Mouse (Mus musculus): Measurements from ENCODE around the gene Ntsr2. TPM values are rescaled to one million over a fixed set of nuclear protein-coding genes. Genes with fewer than 3 reads are reported as not detected.
"Not testable (repeated sequence)": the region's sequence is repeated elsewhere in the genome, so short reads cannot be mapped to it uniquely, and the experiment has no call there.

Ntsr2 gene
- polyA plus RNA-seq, 1 experiment from 2014 or later = 0.22 TPM

DNA sequence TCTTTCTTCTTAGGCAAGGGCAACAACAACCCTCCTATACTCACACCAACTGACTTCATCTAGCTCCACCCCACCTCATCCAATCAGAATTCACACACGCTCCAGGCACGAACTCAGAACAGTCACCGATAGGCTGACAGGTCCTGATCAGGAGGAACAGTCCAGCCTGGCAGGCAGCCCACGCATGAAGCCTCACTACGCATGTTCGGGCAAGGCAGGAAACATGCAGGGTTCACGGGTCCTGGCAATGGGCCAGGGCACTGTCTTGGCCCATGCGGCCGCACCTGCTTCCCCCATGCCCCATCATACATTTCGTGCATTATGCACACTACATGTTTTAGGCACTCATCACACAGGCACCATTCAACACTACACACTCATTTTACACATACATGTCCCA is 8.3 kb downstream of the Ntsr2 start:
- no peak overlapping the region for H3K4me2 ChIP-seq (ENCODE audit: low read depth, low read length)
- H3K9ac ChIP-seq (ENCODE audit: low read depth, low read length) = no peak overlapping the region
- no peak for DNase-seq (ENCODE audit: low spot score)
- WGBS = 76% methylated on average over 10 of the region's 10 CpGs
- H3K4me1 ChIP-seq (ENCODE audit: control insufficient read depth, insufficient read depth, low read length) = no peaks in the 10 kb centered on the region
- no peak for ATAC-seq (ENCODE audit: low read depth)
- H3K27ac ChIP-seq (replicated peaks; ENCODE audit: low read depth, low read length) = no peak overlapping the region
- no peaks in the 10 kb centered on the region for H3K27me3 ChIP-seq (replicated peaks; ENCODE audit: control insufficient read depth, insufficient read depth, low read length)
- H3K36me3 ChIP-seq (ENCODE audit: control insufficient read depth, insufficient read depth, low read length) = no peaks in the 10 kb centered on the region
- H3K9me3 ChIP-seq (ENCODE audit: control insufficient read depth, low read length) = no peaks in the 10 kb centered on the region
- H3K4me3 ChIP-seq (ENCODE audit: low read depth, low read length) = no peak overlapping the region

DNA sequence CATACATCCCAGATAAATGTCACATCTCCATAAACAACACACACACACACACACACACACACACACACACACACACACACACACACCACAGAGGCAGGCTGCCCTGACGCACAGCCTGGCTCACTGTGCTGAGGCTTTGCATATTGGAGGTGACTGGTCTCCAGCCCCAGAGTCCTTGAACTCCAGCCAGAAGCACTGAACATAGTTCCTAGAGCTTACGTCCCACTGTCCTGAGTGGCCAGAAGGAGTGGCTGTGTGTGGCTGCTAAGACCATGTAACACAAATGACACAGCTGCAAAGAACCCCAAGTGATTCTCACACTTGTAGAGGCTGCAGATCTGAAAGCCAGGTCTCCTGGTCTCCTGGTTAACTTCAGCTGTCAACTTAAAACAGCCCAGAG is 8.8 kb downstream of the Ntsr2 start:
- WGBS = 72% methylated on average over 2 of the region's 2 CpGs

DNA sequence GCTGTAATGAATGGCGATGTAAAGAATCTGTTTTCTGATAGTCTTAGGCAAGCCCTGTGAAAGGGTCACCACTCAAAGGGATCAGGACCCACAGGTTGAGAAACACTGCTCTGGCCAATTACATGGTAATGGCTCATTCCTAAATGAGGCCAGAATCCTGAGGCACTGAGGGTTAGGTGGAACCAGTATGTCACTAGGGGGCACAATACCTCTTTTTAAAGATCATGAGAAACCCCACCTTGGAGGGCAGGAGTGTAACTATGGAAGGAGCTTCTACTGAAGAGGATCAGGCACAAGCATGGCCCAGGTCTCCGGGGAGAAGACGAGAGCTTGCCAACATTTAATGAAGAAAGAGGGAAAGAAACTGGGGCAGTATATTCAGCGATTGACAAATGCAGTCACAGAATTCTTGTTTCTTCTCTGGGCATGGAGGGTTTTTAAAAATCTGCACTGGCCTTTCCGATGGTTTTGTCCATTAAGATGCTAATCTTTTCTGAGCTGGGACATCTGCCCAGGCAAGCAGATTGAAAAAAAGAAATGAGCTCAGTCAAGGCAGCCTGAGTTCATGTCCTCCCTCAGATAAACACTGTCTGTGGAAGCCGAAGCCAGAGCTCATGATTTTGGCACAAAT is 9.9 kb downstream of the Ntsr2 start:
- H3K4me2 ChIP-seq (ENCODE audit: low read depth, low read length) = no peak overlapping the region
- no peak overlapping the region for H3K27ac ChIP-seq (replicated peaks; ENCODE audit: low read depth, low read length)
- no peaks in the 10 kb centered on the region for H3K36me3 ChIP-seq (ENCODE audit: control insufficient read depth, insufficient read depth, low read length)
- H3K27me3 ChIP-seq (replicated peaks; ENCODE audit: control insufficient read depth, insufficient read depth, low read length) = no peaks in the 10 kb centered on the region
- no peaks in the 10 kb centered on the region for H3K4me1 ChIP-seq (ENCODE audit: control insufficient read depth, insufficient read depth, low read length)
- DNase-seq (ENCODE audit: low spot score) (no peak), ATAC-seq (ENCODE audit: low read depth) (no peak)
- no peak overlapping the region for H3K4me3 ChIP-seq (ENCODE audit: low read depth, low read length)
- no peaks in the 10 kb centered on the region for H3K9me3 ChIP-seq (ENCODE audit: control insufficient read depth, low read length)
- H3K9ac ChIP-seq (ENCODE audit: low read depth, low read length) = no peak overlapping the region
- WGBS = 68% methylated on average over 6 of the region's 6 CpGs

More for the DNA sequence above, 8.8 kb downstream of the Ntsr2 start:
- Histone ChIP-seq H3K9ac (ENCODE audit: low read depth, low read length) (no peak overlapping the region), H3K9me3 (ENCODE audit: control insufficient read depth, low read length) (no peaks in the 10 kb centered on the region), H3K4me1 (ENCODE audit: control insufficient read depth, insufficient read depth, low read length) (no peaks in the 10 kb centered on the region), H3K4me2 (ENCODE audit: low read depth, low read length) (no peak overlapping the region), H3K4me3 (ENCODE audit: low read depth, low read length) (no peak overlapping the region), H3K36me3 (ENCODE audit: control insufficient read depth, insufficient read depth, low read length) (no peaks in the 10 kb centered on the region), H3K27me3 (replicated peaks; ENCODE audit: control insufficient read depth, insufficient read depth, low read length) (no peaks in the 10 kb centered on the region), H3K27ac (replicated peaks; ENCODE audit: low read depth, low read length) (no peak overlapping the region)
- no peak for DNase-seq (ENCODE audit: low spot score)
- no peak for ATAC-seq (ENCODE audit: low read depth)

DNA sequence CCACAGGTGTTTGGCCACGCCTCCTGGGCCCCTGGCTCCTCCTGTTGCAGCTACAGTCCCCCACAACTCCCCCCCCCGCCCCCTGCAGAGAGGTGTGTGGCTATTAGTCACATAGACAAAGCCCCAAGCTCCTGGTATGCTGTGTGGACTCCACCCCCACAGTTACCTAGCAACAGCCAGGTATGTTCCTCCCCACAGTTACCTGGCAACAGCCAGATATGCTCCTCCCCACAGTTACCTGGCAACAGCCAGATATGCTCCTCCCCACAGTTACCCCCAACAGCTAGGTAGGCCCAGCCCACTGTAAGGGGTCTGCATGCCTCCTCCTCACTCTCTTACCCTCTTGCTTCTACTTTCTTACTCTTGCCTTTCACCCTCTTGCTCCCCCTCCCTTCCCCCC is 11.8 kb downstream of the Ntsr2 start:
- H3K36me3 ChIP-seq (ENCODE audit: control insufficient read depth, insufficient read depth, low read length) = no peaks in the 10 kb centered on the region
- WGBS = no CpG with 5 or more reads among the region's 2 CpGs

DNA sequence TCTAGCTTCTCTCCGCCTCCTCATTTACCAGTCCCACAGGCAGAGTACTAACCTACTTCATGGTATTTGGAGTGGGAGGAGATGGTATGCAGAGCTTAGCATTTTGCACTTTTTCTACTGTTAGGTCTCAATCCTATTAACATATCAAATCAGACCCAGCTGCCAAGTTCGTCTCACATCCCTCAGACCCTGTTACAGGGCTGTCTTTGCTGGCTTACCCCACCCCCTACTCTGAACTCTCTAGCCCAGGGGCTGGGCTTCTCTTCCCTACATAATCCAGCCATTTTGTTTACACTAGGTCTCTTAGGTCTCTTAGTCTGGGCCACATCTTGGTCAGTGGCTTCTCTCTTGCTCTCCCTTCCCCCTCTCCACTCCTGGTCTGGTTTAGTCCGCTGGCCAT is 16.0 kb downstream of the Ntsr2 start:
- no peaks in the 10 kb centered on the region for H3K36me3 ChIP-seq (ENCODE audit: control insufficient read depth, insufficient read depth, low read length)
- H3K4me3 ChIP-seq (ENCODE audit: low read depth, low read length) = no peak overlapping the region
- ATAC-seq (ENCODE audit: low read depth) (peak; percentile 41; the same call in 1 of the 2 replicates), DNase-seq (ENCODE audit: low spot score) (peak; percentile 16)
- H3K9ac ChIP-seq (ENCODE audit: low read depth, low read length) = no peak overlapping the region
- H3K27me3 ChIP-seq (replicated peaks; ENCODE audit: control insufficient read depth, insufficient read depth, low read length) = no peaks in the 10 kb centered on the region
- no peaks in the 10 kb centered on the region for H3K9me3 ChIP-seq (ENCODE audit: control insufficient read depth, low read length)
- H3K4me1 ChIP-seq (ENCODE audit: control insufficient read depth, insufficient read depth, low read length) = no peaks in the 10 kb centered on the region
- H3K4me2 ChIP-seq (ENCODE audit: low read depth, low read length) = no peak overlapping the region
- no peak overlapping the region for H3K27ac ChIP-seq (replicated peaks; ENCODE audit: low read depth, low read length)
- WGBS = 53% methylated on average over 3 of the region's 3 CpGs

More for the DNA sequence above, 11.8 kb downstream of the Ntsr2 start:
- Histone ChIP-seq H3K4me2 (ENCODE audit: low read depth, low read length) (no peak overlapping the region), H3K4me3 (ENCODE audit: low read depth, low read length) (no peak overlapping the region), H3K4me1 (ENCODE audit: control insufficient read depth, insufficient read depth, low read length) (no peaks in the 10 kb centered on the region), H3K27ac (replicated peaks; ENCODE audit: low read depth, low read length) (no peak overlapping the region), H3K27me3 (replicated peaks; ENCODE audit: control insufficient read depth, insufficient read depth, low read length) (no peaks in the 10 kb centered on the region), H3K9me3 (ENCODE audit: control insufficient read depth, low read length) (no peaks in the 10 kb centered on the region), H3K9ac (ENCODE audit: low read depth, low read length) (no peak overlapping the region)
- peak; percentile 66; the same call in 1 of the 2 replicates for ATAC-seq (ENCODE audit: low read depth)
- peak; percentile 45 for DNase-seq (ENCODE audit: low spot score)

DNA sequence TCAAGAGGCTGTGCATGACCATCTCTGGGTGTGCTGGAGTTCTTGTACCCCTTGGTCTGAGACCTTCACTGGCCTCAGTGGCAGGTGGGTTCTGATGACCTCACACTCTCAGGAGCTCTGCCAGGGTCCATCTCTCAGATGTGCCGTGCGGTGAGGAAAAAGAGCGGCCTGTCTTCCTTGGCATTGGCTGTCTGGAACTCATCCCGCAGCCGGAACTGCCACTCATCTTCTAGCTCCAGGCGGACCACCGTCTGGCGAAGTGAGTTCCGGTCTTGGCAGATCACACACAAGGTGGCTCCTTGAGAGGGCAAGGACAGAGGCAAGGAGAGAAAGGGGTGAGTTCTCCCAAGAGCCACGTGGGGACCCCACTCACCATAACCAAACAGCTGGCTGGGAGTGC is 19.1 kb downstream of the Ntsr2 start:
- DNase-seq (ENCODE audit: low spot score) (no peak), ATAC-seq (ENCODE audit: low read depth) (no peak)
- H3K4me2 ChIP-seq (ENCODE audit: low read depth, low read length) = no peak overlapping the region
- no peak overlapping the region for H3K4me3 ChIP-seq (ENCODE audit: low read depth, low read length)
- 93% methylated on average over 10 of the region's 10 CpGs for WGBS
- H3K27ac ChIP-seq (replicated peaks; ENCODE audit: low read depth, low read length) = no peak overlapping the region
- no peaks in the 10 kb centered on the region for H3K36me3 ChIP-seq (ENCODE audit: control insufficient read depth, insufficient read depth, low read length)
- no peak overlapping the region for H3K9ac ChIP-seq (ENCODE audit: low read depth, low read length)
- no peaks in the 10 kb centered on the region for H3K27me3 ChIP-seq (replicated peaks; ENCODE audit: control insufficient read depth, insufficient read depth, low read length)
- no peaks in the 10 kb centered on the region for H3K4me1 ChIP-seq (ENCODE audit: control insufficient read depth, insufficient read depth, low read length)
- H3K9me3 ChIP-seq (ENCODE audit: control insufficient read depth, low read length) = no peaks in the 10 kb centered on the region

DNA sequence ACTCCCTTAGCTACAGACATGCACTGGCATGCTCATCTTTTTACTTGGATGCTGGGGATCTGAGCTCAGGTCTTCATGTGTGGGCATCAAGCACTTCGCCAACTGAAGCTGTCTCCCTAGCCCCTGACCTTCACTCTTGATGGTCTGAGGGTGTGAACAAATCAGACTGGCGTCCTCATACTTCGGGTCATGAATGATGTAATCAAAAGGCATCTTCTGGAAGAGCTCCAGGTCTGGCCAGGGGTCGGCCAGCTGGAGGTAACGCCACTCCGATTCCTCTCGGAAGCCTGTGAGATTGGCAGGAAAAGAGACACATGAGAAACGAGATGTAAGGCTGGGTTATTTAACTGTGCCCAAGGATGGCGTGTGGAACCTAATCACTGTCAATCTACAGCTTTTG is 37.4 kb downstream of the Ntsr2 start:
- WGBS = 88% methylated on average over 9 of the region's 9 CpGs
- Histone ChIP-seq H3K9me3 (ENCODE audit: control insufficient read depth, low read length) (no peaks in the 10 kb centered on the region), H3K4me3 (ENCODE audit: low read depth, low read length) (no peak overlapping the region), H3K9ac (ENCODE audit: low read depth, low read length) (no peak overlapping the region), H3K27ac (replicated peaks; ENCODE audit: low read depth, low read length) (no peak overlapping the region), H3K4me2 (ENCODE audit: low read depth, low read length) (no peak overlapping the region), H3K4me1 (ENCODE audit: control insufficient read depth, insufficient read depth, low read length) (no peaks in the 10 kb centered on the region), H3K27me3 (replicated peaks; ENCODE audit: control insufficient read depth, insufficient read depth, low read length) (no peaks in the 10 kb centered on the region), H3K36me3 (ENCODE audit: control insufficient read depth, insufficient read depth, low read length) (no peaks in the 10 kb centered on the region)
- ATAC-seq (ENCODE audit: low read depth) = no peak
- DNase-seq (ENCODE audit: low spot score) = no peak

DNA sequence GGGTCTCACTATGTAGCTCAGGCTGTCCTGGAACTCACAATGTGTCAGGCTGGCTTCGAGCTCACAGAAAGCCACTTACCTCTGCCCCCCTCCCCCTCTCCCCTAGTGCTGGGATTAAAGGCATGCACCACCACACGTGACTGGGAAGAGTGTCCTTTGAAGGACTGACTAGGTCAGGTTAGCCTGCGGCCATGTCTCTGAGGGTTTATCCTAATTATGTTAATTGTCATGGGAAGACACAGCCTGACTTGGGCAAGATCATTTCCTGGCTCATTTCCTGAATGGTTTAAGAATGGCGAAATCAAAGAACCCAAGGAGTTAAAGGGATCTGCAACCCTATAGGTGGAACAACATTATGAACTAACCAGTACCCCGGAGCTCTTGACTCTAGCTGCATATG is 41.6 kb downstream of the Ntsr2 start:
- H3K9ac ChIP-seq (ENCODE audit: low read depth, low read length) = no peak overlapping the region
- no peaks in the 10 kb centered on the region for H3K9me3 ChIP-seq (ENCODE audit: control insufficient read depth, low read length)
- H3K36me3 ChIP-seq (ENCODE audit: control insufficient read depth, insufficient read depth, low read length) = no peaks in the 10 kb centered on the region
- ATAC-seq (ENCODE audit: low read depth) = no peak
- no peak overlapping the region for H3K4me3 ChIP-seq (ENCODE audit: low read depth, low read length)
- no peak overlapping the region for H3K4me2 ChIP-seq (ENCODE audit: low read depth, low read length)
- no peak overlapping the region for H3K27ac ChIP-seq (replicated peaks; ENCODE audit: low read depth, low read length)
- WGBS = 44% methylated on average over 5 of the region's 5 CpGs
- no peaks in the 10 kb centered on the region for H3K27me3 ChIP-seq (replicated peaks; ENCODE audit: control insufficient read depth, insufficient read depth, low read length)
- no peaks in the 10 kb centered on the region for H3K4me1 ChIP-seq (ENCODE audit: control insufficient read depth, insufficient read depth, low read length)
- no peak for DNase-seq (ENCODE audit: low spot score)

DNA sequence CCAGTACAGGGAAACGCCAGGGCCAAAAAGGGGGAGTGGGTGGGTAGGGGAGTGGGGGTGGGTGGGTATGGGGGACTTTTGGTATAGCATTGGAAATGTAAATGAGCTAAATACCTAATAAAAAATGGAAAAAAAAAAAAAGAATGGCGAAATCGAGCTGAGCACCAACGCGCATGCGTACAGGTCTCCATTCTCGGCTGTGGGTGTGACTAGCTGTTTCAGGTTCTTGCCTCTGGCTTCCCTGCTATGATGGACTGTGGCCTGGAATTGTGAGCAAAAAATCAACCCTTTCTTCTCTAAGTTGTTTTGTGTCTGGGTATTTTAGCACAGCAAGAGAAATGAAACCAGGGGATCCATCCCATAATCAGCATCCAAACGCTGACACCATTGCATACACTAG is 42.1 kb downstream of the Ntsr2 start:
- 89% methylated on average over 7 of the region's 8 CpGs for WGBS

More for the DNA sequence above, 42.1 kb downstream of the Ntsr2 start:
- ATAC-seq (ENCODE audit: low read depth); H3K4me1 ChIP-seq (ENCODE audit: control insufficient read depth, insufficient read depth, low read length); H3K27ac ChIP-seq (replicated peaks; ENCODE audit: low read depth, low read length); DNase-seq (ENCODE audit: low spot score); H3K27me3 ChIP-seq (replicated peaks; ENCODE audit: control insufficient read depth, insufficient read depth, low read length); H3K4me2 ChIP-seq (ENCODE audit: low read depth, low read length); H3K36me3 ChIP-seq (ENCODE audit: control insufficient read depth, insufficient read depth, low read length); H3K9ac ChIP-seq (ENCODE audit: low read depth, low read length); H3K4me3 ChIP-seq (ENCODE audit: low read depth, low read length); H3K9me3 ChIP-seq (ENCODE audit: control insufficient read depth, low read length): not testable (repeated sequence)

Data from embryonic facial prominence, embryonic 14.5 days (tissue).